Mouse (Mus musculus): Measurements from ENCODE around the gene Olfr558.

DNA sequence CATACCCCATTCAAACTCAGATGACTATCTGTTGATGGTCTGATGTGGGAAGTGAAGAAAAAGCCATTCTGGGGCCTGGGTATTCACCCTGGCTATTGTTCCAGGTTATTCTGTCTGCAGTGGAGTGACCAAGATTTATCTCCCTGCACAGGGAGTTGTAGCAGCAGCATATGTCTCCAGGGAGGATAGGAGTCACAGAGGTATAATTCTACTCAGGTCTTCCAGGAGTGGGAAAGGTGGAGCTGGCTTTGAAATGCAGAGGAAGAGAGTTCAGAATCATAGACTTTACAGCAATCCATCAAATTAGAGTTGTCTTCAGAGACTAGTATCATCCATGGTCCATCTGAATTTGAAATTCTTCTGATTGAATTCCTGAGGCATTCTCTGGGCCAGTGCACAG, 25.4 kb downstream of the Olfr558 start, which contains the start of gene Olfr559:
- no peak for TF ChIP-seq CTCF (IDR thresholded peaks at IDR 0.05; ENCODE audit: low read depth)
- no peak for TF ChIP-seq EP300 (IDR thresholded peaks at IDR 0.05; ENCODE audit: low read depth)
